Mouse (Mus musculus): ENCODE measurements at regions not wholly inside any gene's neighbourhood (a gene's known extent, or its start where the extent isn't known, plus 50 kb on each side); places are given as distances from the start of the nearest gene placed in this dataset.

DNA sequence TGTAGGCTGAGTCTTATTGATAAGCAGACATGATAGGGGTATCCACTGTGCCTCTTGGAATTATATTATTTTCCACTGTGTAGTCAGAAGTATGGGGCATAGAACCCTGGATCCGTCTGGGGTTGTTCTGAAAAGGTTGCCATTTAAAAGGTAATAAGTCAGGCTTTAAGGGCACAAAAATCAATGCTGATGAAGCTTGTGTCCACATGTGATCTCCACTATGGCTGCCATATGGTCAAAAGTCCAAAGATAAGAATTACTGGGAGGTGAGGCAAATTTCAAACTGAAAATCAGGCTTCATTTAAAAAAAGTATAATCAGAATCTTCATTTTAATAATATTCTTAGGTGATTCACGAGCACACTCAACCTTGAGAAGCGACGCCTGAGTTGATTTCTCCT, 760.2 kb downstream of the Inhba start:
- TF ChIP-seq POLR2A (IDR thresholded peaks at IDR 0.05; ENCODE audit: insufficient read length, low read depth) (no peak), MYOD1 (IDR thresholded peaks at IDR 0.05; ENCODE audit: control insufficient read depth in 1 of 3, insufficient read length in 2 of 3, low read depth in 2 of 3) (no peak), MAX (IDR thresholded peaks at IDR 0.05; ENCODE audit: low read depth) (no peak), USF1 (IDR thresholded peaks at IDR 0.05; ENCODE audit: low read depth) (no peak), POLR2AphosphoS2 (IDR thresholded peaks at IDR 0.05; ENCODE audit: insufficient read length, low read depth) (no peak), E2F4 (IDR thresholded peaks at IDR 0.05; ENCODE audit: insufficient read depth) (no peak), TCF12 (IDR thresholded peaks at IDR 0.05; ENCODE audit: insufficient read depth, poor library complexity, severe bottlenecking) (no peak), MYOG (IDR thresholded peaks at IDR 0.05; ENCODE audit: control insufficient read depth in 1 of 3, insufficient read depth in 1 of 3, insufficient read length in 2 of 3, low read depth in 2 of 3) (no peak), CEBPB (IDR thresholded peaks at IDR 0.05; ENCODE audit: insufficient read depth, poor library complexity, severe bottlenecking) (no peak), REST (IDR thresholded peaks at IDR 0.05; ENCODE audit: insufficient read depth, insufficient read length) (no peak)
